Mouse (Mus musculus) ES-E14 (cell line): ENCODE data around the gene Nprl2.

Experiments
- CHD2 ChIP-seq: IDR thresholded peaks from 2 replicates; pipeline ENCODE4 v1.6.1; 2014; ENCODE audit warnings: mild to moderate bottlenecking, low read depth, low read length, inconsistent platforms
- HCFC1 ChIP-seq: IDR thresholded peaks from 2 replicates; pipeline ENCODE4 v1.6.1; 2012; ENCODE audit warnings: low read length, inconsistent platforms, borderline replicate concordance; ENCODE audit not compliant: insufficient read depth
- MAFK ChIP-seq: IDR thresholded peaks from 2 replicates; pipeline ENCODE4 v1.6.1; 2014; ENCODE audit warnings: mild to moderate bottlenecking, low read depth, low read length, inconsistent platforms; ENCODE audit not compliant: insufficient read depth
- ZC3H11A ChIP-seq: IDR thresholded peaks from 2 replicates; pipeline ENCODE4 v1.6.1; 2012; ENCODE audit warnings: low read depth, mild to moderate bottlenecking, inconsistent platforms, low read length, borderline replicate concordance
- ZNF384 ChIP-seq: IDR thresholded peaks from 2 replicates; pipeline ENCODE4 v1.6.1; 2012; ENCODE audit warnings: low read depth, low read length, inconsistent platforms

- TF ChIP-seq ZC3H11A: no peak
- TF ChIP-seq CHD2: no peak
- no peak for TF ChIP-seq HCFC1
- no peak for TF ChIP-seq ZNF384
- TF ChIP-seq MAFK: no peak
Measured at GRCm38 (mm10) chr9:107544729-107545128, 2.7 kb downstream of the Nprl2 start.
